Mouse (Mus musculus) kidney, adult 2 months (tissue): Measurements from ENCODE around the gene Tdrd6. TPM values are rescaled to one million over a fixed set of nuclear protein-coding genes. Genes with fewer than 3 reads are reported as not detected.
A peak's percentile ranks its signal among the peaks of the same experiment; 100 is the strongest.

Source experiments
- DNase-seq: peaks from one replicate; pipeline ENCODE4 v3.0.0; 2021
- H3K27ac ChIP-seq: fragments of 200-500 bp; 2 replicates; pipeline ENCODE4 v1.5.1; 2012; ENCODE audit warnings: low read depth, low read length, control low read depth, inconsistent platforms; ENCODE audit not compliant: insufficient read depth
- H3K27me3 ChIP-seq: fragments of 200-500 bp; replicated peaks from 2 replicates; pipeline ENCODE4 v1.6.1; 2012; ENCODE audit warnings: mild to moderate bottlenecking, moderate library complexity, low read length, inconsistent platforms; ENCODE audit not compliant: control insufficient read depth, insufficient read depth
- H3K36me3 ChIP-seq: fragments of 200-500 bp; 2 replicates; pipeline ENCODE4 v1.6.1; 2012; ENCODE audit warnings: mild to moderate bottlenecking, moderate library complexity, low read length, inconsistent platforms; ENCODE audit not compliant: control insufficient read depth, insufficient read depth
- H3K4me1 ChIP-seq: fragments of 200-500 bp; 2 replicates; pipeline ENCODE4 v1.6.1; 2011; ENCODE audit warnings: low read length; ENCODE audit not compliant: control insufficient read depth, insufficient read depth
- H3K4me3 ChIP-seq: fragments of 200-500 bp; 2 replicates; pipeline ENCODE4 v1.5.1; 2011; ENCODE audit warnings: mild to moderate bottlenecking, low read depth, low read length, control low read depth; ENCODE audit not compliant: insufficient read depth
- CTCF ChIP-seq: fragments of 200-500 bp; conservative IDR thresholded peaks from 2 replicates; pipeline ENCODE4 v1.5.1; 2011; ENCODE audit warnings: low read depth, mild to moderate bottlenecking, control low read depth, low read length, moderate library complexity, mixed read lengths; ENCODE audit not compliant: insufficient read depth, insufficient read length
- POLR2A ChIP-seq: fragments of 200-500 bp; IDR thresholded peaks from one replicate; pipeline ENCODE4 v1.6.1; 2011; ENCODE audit warnings: low read depth, low read length, control low read depth
- WGBS: fragments of 180-500 bp; shearing (Covaris S2); methylation state at CpG from one replicate; pipeline ENCODE4 v1.1.7; 2018; 5-methylcytosine and 5-hydroxymethylcytosine counted together
- polyA plus RNA-seq: library from polyadenylated mRNA; depleted of rRNA; stranded (reverse); fragments of >200 nt; gene quantifications from 2 replicates; pipeline ENCODE4 v1.2.3, GENCODE M21; 2012; rRNA removed

Tdrd6 gene
- polyA plus RNA-seq, 1 experiment: 0.34 TPM

GRCm38 (mm10) chr17:43567992-43568888, 61.9 kb downstream of the Tdrd6 start, which contains the start of gene Pla2g7:
TSS of gene Pla2g7 (plus strand) at chr17:43568098.
- no peaks in the 10 kb centered on the region for H3K36me3 ChIP-seq
- TF ChIP-seq POLR2A (no peak), CTCF (no peak)
- DNase-seq: peak; percentile 38
- 0 out of 2 replicates have a peak within 1 kb of the TSS, but pooled peaks have one; percentile 18 for H3K27ac ChIP-seq
- no peaks in the 10 kb centered on the region for H3K4me1 ChIP-seq
- H3K27me3 ChIP-seq: no peaks in the 10 kb centered on the region
- under 1% methylated on average over 34 of the region's 34 CpGs for WGBS
- peak within 1 kb of the TSS; percentile 47 for H3K4me3 ChIP-seq

GRCm38 (mm10) chr17:43567593-43567991, 62.5 kb downstream of the Tdrd6 start:
- H3K27me3 ChIP-seq: no peaks in the 10 kb centered on the region
- H3K27ac ChIP-seq: no peak overlapping the region
- no peak for TF ChIP-seq CTCF
- no peak for TF ChIP-seq POLR2A
- H3K4me1 ChIP-seq: no peaks in the 10 kb centered on the region
- H3K36me3 ChIP-seq: no peaks in the 10 kb centered on the region
- DNase-seq: no peak
- 29% methylated on average over 12 of the region's 12 CpGs for WGBS
- no peak overlapping the region for H3K4me3 ChIP-seq

Other genes starting within 250 kb of the Tdrd6 start
- gene Mep1a, start 127.5 kb downstream of the Tdrd6 start, polyA plus RNA-seq: 451 and 624 TPM in 2 replicates
- gene Ankrd66, start 86.7 kb downstream of the Tdrd6 start, polyA plus RNA-seq: not detected in 2 replicates
- gene Pla2g7, start 62.2 kb downstream of the Tdrd6 start, polyA plus RNA-seq: 12.9 and 13.4 TPM in 2 replicates
- gene Slc25a27, start 36.9 kb upstream of the Tdrd6 start, polyA plus RNA-seq: 2.2 and 3.1 TPM in 2 replicates
- 2.6 and 3.6 TPM in 2 replicates for gene Cyp39a1, start 37.1 kb upstream of the Tdrd6 start, polyA plus RNA-seq
- gene Rcan2, start 171.1 kb upstream of the Tdrd6 start, polyA plus RNA-seq: 15.4 and 18.3 TPM in 2 replicates